Mouse (Mus musculus): ENCODE data around the gene Uncx. TPM values are rescaled to one million over a fixed set of nuclear protein-coding genes. Genes with fewer than 3 reads are reported as not detected.

The Uncx gene
- polyA plus RNA-seq, 1 experiment = not detected

DNA sequence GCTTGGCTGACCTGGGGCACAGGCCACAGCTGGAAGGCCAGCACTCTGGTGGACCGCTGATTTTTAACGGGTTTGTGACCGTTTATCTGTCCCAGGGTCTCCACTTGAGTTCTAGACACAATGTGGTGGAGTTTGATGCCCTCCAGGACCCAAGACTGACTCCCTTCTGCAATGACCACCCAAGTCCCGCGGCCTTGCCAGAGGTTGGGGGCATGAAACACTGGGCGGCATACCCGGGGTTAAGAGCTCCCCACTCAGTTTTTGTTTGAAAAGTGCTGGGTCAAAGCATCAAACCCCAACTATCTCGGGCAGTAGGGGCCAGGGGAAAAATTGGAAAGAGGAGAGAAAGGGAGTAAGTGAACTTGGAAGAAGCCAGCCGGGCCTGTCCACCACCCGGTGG, 13.8 kb downstream of the Uncx start:
- TF ChIP-seq CTCF (IDR thresholded peaks at IDR 0.05; ENCODE audit: extremely low read depth, insufficient read depth, insufficient read length, insufficient replicate concordance) (no peak), POLR2A (IDR thresholded peaks at IDR 0.05; ENCODE audit: low read depth, low read length) (no peak)
- H3K4me3 ChIP-seq (ENCODE audit: extremely low read depth, insufficient read depth, insufficient read length) = no peak overlapping the region
- no peak for DNase-seq (ENCODE audit: low read depth in 1 of 2, low spot score in 2 of 2)
- peaks cover 37% of the 10 kb centered on the region for H3K27me3 ChIP-seq (ENCODE audit: control insufficient read depth, insufficient read depth, low read length)
- WGBS = 17% methylated on average over 10 of the region's 10 CpGs
- peaks cover 2% of the 10 kb centered on the region; the same call in 1 of the 2 replicates for H3K4me1 ChIP-seq (ENCODE audit: control insufficient read depth, insufficient read depth, insufficient read length)
- H3K27ac ChIP-seq (ENCODE audit: insufficient read depth, low read length) = no peak overlapping the region
- H3K36me3 ChIP-seq (ENCODE audit: control insufficient read depth, insufficient read depth, low read length) = no peaks in the 10 kb centered on the region

DNA sequence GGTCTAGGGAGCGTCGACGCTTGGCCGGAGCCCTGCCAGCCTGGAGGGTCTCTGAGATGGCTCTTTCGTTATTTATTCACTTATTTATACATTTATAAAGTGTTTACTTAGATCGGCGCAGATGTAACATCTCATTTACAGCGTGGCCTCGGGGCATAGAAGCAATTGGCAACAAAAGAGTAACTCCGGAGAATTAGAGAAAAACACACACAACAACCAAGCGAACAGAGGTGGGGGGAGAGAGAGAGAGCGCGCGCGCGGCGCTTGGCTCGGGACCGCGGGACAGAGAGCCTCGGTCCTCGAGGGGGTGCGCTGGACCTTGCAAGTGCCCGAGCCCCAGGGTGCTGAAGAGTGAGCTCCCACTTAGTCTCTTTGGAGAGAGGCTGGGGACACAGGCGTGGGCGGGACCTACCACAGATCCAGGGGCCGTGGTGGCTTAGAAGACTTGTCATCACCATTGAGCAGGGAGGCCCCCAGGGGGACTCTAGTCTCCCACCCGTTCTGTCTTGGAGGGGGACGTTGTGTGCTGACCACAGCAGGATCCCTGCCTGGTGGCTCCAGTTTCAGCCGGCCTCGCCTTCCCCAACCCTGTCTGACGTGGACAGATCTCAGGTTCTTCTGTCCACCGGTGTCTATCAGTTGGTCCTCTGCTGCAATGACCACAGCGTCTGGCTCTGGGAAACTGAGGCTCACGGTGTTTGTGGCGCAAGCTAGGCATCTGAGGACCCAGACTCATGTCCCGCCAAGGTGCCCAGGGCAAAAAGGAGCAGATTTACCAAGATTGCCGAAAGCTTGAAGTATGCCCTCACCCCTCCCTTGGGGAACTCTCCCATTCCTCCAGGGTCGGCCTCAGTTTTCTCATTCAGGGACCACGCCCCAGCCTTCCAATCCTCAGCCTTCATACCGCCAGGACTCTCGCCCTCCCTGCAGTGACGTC, 14.5 kb downstream of the Uncx start:
- TF ChIP-seq POLR2A (IDR thresholded peaks at IDR 0.05; ENCODE audit: low read depth, low read length) (no peak), CTCF (IDR thresholded peaks at IDR 0.05; ENCODE audit: extremely low read depth, insufficient read depth, insufficient read length, insufficient replicate concordance) (no peak)
- Histone ChIP-seq H3K36me3 (ENCODE audit: control insufficient read depth, insufficient read depth, low read length) (no peaks in the 10 kb centered on the region), H3K4me1 (ENCODE audit: control insufficient read depth, insufficient read depth, insufficient read length) (peaks cover 2% of the 10 kb centered on the region; the same call in 1 of the 2 replicates), H3K27me3 (ENCODE audit: control insufficient read depth, insufficient read depth, low read length) (peaks cover 32% of the 10 kb centered on the region), H3K27ac (ENCODE audit: insufficient read depth, low read length) (no peak overlapping the region), H3K4me3 (ENCODE audit: extremely low read depth, insufficient read depth, insufficient read length) (no peak overlapping the region)
- 13% methylated on average over 43 of the region's 43 CpGs for WGBS
- no peak for DNase-seq (ENCODE audit: low read depth in 1 of 2, low spot score in 2 of 2)

DNA sequence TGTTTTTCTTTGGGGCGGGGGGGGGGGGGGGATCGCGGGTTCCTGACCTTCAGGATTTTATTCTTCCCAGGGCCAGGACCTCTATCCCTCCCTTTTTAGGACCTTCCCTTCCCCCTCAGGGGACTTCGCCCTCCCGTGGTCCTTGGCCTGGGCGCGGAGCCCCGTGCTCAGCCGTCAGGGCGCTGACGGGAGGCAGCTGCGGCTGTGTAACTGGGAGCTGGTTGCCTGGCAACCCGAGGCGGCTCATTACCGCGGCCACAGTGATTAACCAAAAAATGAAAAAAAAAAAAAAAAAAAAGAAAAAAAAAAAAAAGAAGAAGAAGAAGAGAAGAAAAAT, 15.1 kb downstream of the Uncx start:
- no peak for DNase-seq (ENCODE audit: low read depth in 1 of 2, low spot score in 2 of 2)
- TF ChIP-seq POLR2A (IDR thresholded peaks at IDR 0.05; ENCODE audit: low read depth, low read length) = no peak
- TF ChIP-seq CTCF (IDR thresholded peaks at IDR 0.05; ENCODE audit: extremely low read depth, insufficient read depth, insufficient read length, insufficient replicate concordance) = no peak
- H3K27me3 ChIP-seq (ENCODE audit: control insufficient read depth, insufficient read depth, low read length) = peaks cover 30% of the 10 kb centered on the region
- no peak overlapping the region for H3K4me3 ChIP-seq (ENCODE audit: extremely low read depth, insufficient read depth, insufficient read length)
- H3K27ac ChIP-seq (ENCODE audit: insufficient read depth, low read length) = no peak overlapping the region
- WGBS = 2% methylated on average over 16 of the region's 16 CpGs
- H3K4me1 ChIP-seq (ENCODE audit: control insufficient read depth, insufficient read depth, insufficient read length) = peaks cover 2% of the 10 kb centered on the region; the same call in 1 of the 2 replicates
- H3K36me3 ChIP-seq (ENCODE audit: control insufficient read depth, insufficient read depth, low read length) = no peaks in the 10 kb centered on the region

GRCm38 (mm10) chr5:139558917-139559660, 15.8 kb downstream of the Uncx start:
- no peak for TF ChIP-seq CTCF (IDR thresholded peaks at IDR 0.05; ENCODE audit: extremely low read depth, insufficient read depth, insufficient read length, insufficient replicate concordance)
- no peak for TF ChIP-seq POLR2A (IDR thresholded peaks at IDR 0.05; ENCODE audit: low read depth, low read length)
- 19% methylated on average over 12 of the region's 12 CpGs for WGBS
- H3K27me3 ChIP-seq (ENCODE audit: control insufficient read depth, insufficient read depth, low read length) = peaks cover 27% of the 10 kb centered on the region

GRCm38 (mm10) chr5:139559782-139560181, 16.5 kb downstream of the Uncx start:
- Histone ChIP-seq H3K4me3 (ENCODE audit: extremely low read depth, insufficient read depth, insufficient read length) (no peak overlapping the region), H3K4me1 (ENCODE audit: control insufficient read depth, insufficient read depth, insufficient read length) (peaks cover 2% of the 10 kb centered on the region; the same call in 1 of the 2 replicates), H3K27me3 (ENCODE audit: control insufficient read depth, insufficient read depth, low read length) (peaks cover 25% of the 10 kb centered on the region), H3K36me3 (ENCODE audit: control insufficient read depth, insufficient read depth, low read length) (no peaks in the 10 kb centered on the region), H3K27ac (ENCODE audit: insufficient read depth, low read length) (no peak overlapping the region)
- no peak for TF ChIP-seq CTCF (IDR thresholded peaks at IDR 0.05; ENCODE audit: extremely low read depth, insufficient read depth, insufficient read length, insufficient replicate concordance)
- no peak for TF ChIP-seq POLR2A (IDR thresholded peaks at IDR 0.05; ENCODE audit: low read depth, low read length)
- WGBS = 48% methylated on average over 7 of the region's 7 CpGs
- no peak for DNase-seq (ENCODE audit: low read depth in 1 of 2, low spot score in 2 of 2)

More at GRCm38 (mm10) chr5:139558917-139559660, 15.8 kb downstream of the Uncx start:
- no peak overlapping the region for H3K4me3 ChIP-seq (ENCODE audit: extremely low read depth, insufficient read depth, insufficient read length)
- DNase-seq (ENCODE audit: low read depth in 1 of 2, low spot score in 2 of 2) = no peak
- H3K27ac ChIP-seq (ENCODE audit: insufficient read depth, low read length) = no peak overlapping the region
- no peaks in the 10 kb centered on the region for H3K36me3 ChIP-seq (ENCODE audit: control insufficient read depth, insufficient read depth, low read length)
- peaks cover 2% of the 10 kb centered on the region; the same call in 1 of the 2 replicates for H3K4me1 ChIP-seq (ENCODE audit: control insufficient read depth, insufficient read depth, insufficient read length)

DNA sequence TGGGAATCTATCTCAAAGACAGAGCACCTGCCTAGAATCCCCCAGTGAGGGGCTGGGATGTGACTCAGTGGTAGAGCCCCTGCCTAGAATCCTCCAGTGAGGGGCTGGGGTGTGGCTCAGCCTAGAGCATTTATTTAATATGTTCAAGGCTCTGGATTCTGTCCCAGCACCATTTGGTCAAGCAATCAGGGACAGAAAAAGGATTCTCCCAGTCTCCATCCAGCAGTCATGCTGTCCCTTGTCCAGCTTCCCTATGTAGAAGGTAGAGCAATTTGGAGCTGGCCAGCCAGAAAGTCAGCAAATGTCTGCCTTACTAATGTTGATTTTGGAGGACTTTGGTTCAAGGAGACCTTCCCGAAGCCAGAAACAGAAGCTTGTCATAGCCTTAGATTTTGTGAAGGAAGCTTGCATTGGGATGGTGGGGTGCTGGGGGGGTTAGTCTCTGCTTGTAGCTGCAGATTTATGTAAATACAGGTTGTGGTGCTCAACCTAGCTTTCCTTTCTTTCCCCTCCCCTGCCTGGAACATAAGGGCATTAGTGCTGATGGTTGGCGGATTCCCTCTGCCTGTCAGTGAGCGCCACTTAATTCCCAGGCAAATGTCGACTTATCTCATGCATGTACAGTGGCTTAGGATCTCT, 18.2 kb downstream of the Uncx start:
- Histone ChIP-seq H3K4me1 (ENCODE audit: control insufficient read depth, insufficient read depth, insufficient read length) (peaks cover 2% of the 10 kb centered on the region; the same call in 1 of the 2 replicates), H3K27ac (ENCODE audit: insufficient read depth, low read length) (no peak overlapping the region), H3K36me3 (ENCODE audit: control insufficient read depth, insufficient read depth, low read length) (no peaks in the 10 kb centered on the region), H3K27me3 (ENCODE audit: control insufficient read depth, insufficient read depth, low read length) (peaks cover 18% of the 10 kb centered on the region), H3K4me3 (ENCODE audit: extremely low read depth, insufficient read depth, insufficient read length) (no peak overlapping the region)
- DNase-seq (ENCODE audit: low read depth in 1 of 2, low spot score in 2 of 2) = no peak
- 72% methylated on average over 4 of the region's 4 CpGs for WGBS
- no peak for TF ChIP-seq POLR2A (IDR thresholded peaks at IDR 0.05; ENCODE audit: low read depth, low read length)

All from spleen, adult 2 months (tissue).